In the genomic region with DNA sequence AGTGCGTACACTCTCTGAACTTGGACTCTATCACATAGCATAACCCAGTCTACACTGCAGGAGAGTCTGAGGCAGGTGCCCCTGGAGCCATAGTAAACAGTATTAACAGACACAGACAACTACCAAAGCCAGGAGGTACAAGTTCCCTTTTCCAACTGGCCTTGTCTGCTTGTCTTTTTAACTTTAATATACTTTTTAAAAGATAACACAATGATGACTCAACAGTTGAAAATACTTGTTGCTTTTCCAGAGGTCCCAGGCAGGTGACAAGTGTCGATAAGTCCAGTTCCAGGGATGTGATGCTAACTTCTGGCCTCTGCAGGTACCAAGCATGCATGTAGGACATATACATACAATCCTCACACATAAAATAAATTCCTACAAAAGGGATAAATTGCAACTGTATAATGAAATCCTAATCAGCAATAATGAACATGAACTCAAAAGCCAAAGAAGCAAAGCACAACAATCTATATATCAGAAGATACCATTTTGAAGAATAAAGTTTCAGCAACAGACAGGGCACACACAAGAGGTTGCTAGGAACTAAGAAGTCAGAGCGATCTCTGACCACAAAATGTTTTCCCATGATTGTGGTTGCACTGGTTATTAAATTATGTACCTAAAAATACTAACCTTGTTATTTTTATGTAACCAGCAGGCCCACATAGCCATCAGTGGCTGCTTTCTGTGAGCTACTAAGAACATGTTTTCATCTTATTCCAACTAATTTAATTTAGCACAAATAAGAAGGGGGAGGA, we compare ENCODE assay signal across 27 mouse cellular contexts.
DNase-seq lines count a peak whose midpoint lies in the region; ATAC-seq and TF ChIP-seq lines count a peak whose summit lies in the region.
"Had no signal": no experiment of that assay in that cellular context is flagged by ENCODE, and none has a peak within 500 bp of the region (broad histone marks: within the 10 kb centered on the region; RNA-seq: fewer than 3 reads in every experiment).

No protein-coding gene starts in this region.

- TF ChIP-seq POLR2A in kidney, adult 2 months (IDR thresholded peaks at IDR 0.05; ENCODE audit: low read depth, low read length), result no peak
- no peak for TF ChIP-seq POLR2A in MEL (IDR thresholded peaks at IDR 0.05; ENCODE audit: control insufficient read depth in 1 of 2, insufficient read depth in 1 of 2, low read depth in 1 of 2, low read length in 2 of 2, poor library complexity in 1 of 2)

- 0 out of 2 replicates have a peak, but pooled peaks have one; percentile 20 for ATAC-seq in granulocyte monocyte progenitor cell, adult 5-6 weeks (replicated peaks; ENCODE audit: poor library complexity, severe bottlenecking)
- ATAC-seq: forebrain, embryonic 13.5 days; liver, postnatal 0 days; midbrain, embryonic 13.5 days had no signal

- H3K36me3 ChIP-seq in kidney, adult 2 months (ENCODE audit: control insufficient read depth, insufficient read depth, low read length), result no peaks in the 10 kb centered on the region
- H3K36me3 ChIP-seq in MEL (ENCODE audit: control insufficient read depth in 1 of 2, insufficient read depth in 2 of 2, low read length in 2 of 2), result peaks cover 0 to 44% of the 10 kb centered on the region in 2 experiments; a peak in 2 of 4 replicates
- H3K36me3 ChIP-seq: embryonic facial prominence, embryonic 15.5 days; hindbrain, embryonic 13.5 days; liver, embryonic 12.5 days; neural tube, embryonic 15.5 days had no signal

- H3K27me3 ChIP-seq in kidney, adult 2 months (replicated peaks; ENCODE audit: control insufficient read depth, insufficient read depth, low read length), result no peaks in the 10 kb centered on the region
- H3K27me3 ChIP-seq in MEL (ENCODE audit: control insufficient read depth in 1 of 2, insufficient read depth in 2 of 2, low read length in 2 of 2), result no peaks in the 10 kb centered on the region
- H3K27me3 ChIP-seq: embryonic facial prominence, embryonic 15.5 days; forebrain, embryonic 13.5 days; hindbrain, embryonic 13.5 days; limb, embryonic 12.5 days; liver, embryonic 12.5 days; megakaryocyte, embryonic 14.5 days; midbrain, embryonic 13.5 days; neural tube, embryonic 15.5 days had no signal

- TF ChIP-seq EP300 in MEL (IDR thresholded peaks at IDR 0.05; ENCODE audit: low read depth in 1 of 2, low read length in 2 of 2), result peak; percentile 89 to 91

- TF ChIP-seq CTCF in kidney, adult 2 months (conservative IDR thresholded peaks at IDR 0.05; ENCODE audit: insufficient read depth, insufficient read length, low read depth, low read length), result no peak
- TF ChIP-seq CTCF in MEL (IDR thresholded peaks at IDR 0.05 in 2 of 3, conservative IDR thresholded peaks at IDR 0.05 in 1 of 3; ENCODE audit: control insufficient read depth in 1 of 3, insufficient read depth in 1 of 3, low read depth in 2 of 3, low read length in 3 of 3, poor library complexity in 1 of 3, severe bottlenecking in 1 of 3), result no peak

- H3K9ac ChIP-seq in MEL (ENCODE audit: control insufficient read depth, low read depth, low read length, poor library complexity, severe bottlenecking), result peak overlapping the region; percentile 8; the same call in 1 of the 2 replicates
- H3K9ac ChIP-seq: embryonic facial prominence, embryonic 15.5 days; forebrain, embryonic 13.5 days; hindbrain, embryonic 13.5 days; limb, embryonic 12.5 days; liver, embryonic 12.5 days; liver, postnatal 0 days; midbrain, embryonic 13.5 days; neural tube, embryonic 15.5 days had no signal

- H3K4me1 ChIP-seq in kidney, adult 2 months (ENCODE audit: control insufficient read depth, insufficient read depth, low read length), result peaks cover 20% of the 10 kb centered on the region
- peaks cover 20 to 23% of the 10 kb centered on the region in 2 experiments for H3K4me1 ChIP-seq in MEL (ENCODE audit: control insufficient read depth in 1 of 2, insufficient read depth in 2 of 2, low read length in 2 of 2)
- H3K4me1 ChIP-seq: embryonic facial prominence, embryonic 15.5 days had no signal

- TF ChIP-seq RAD21 in MEL (IDR thresholded peaks at IDR 0.05; ENCODE audit: low read depth, low read length), result no peak

- DNase-seq in kidney, adult 2 months, result peak; percentile 33
- no peak for DNase-seq in kidney, postnatal 14 days
- DNase-seq in MEL (ENCODE audit: low read depth, low spot score), result peak; percentile 89
- no peak for DNase-seq in embryo, embryonic 10 days (ENCODE audit: low spot score)
- DNase-seq in ovary, postnatal 10 days (ENCODE audit: low spot score), result no peak
- DNase-seq in thymus, adult 18-20 months, result no peak
- DNase-seq: adrenal gland, postnatal 25 days; B cell, adult 2 months; cerebellum, adult 11-12 months; cerebellum, postnatal 10 days; gastrocnemius, postnatal 10 days; heart, postnatal 14 days; kidney, adult 18-20 months; kidney, postnatal 4 days; liver, postnatal 0 days; lung, postnatal 36 days; thymus, postnatal 4 days had no signal

- no peak overlapping the region for H3K27ac ChIP-seq in kidney, adult 2 months (ENCODE audit: insufficient read depth, low read depth, low read length)
- peak overlapping the region; percentile 76 for H3K27ac ChIP-seq in MEL (ENCODE audit: control insufficient read depth, low read depth, low read length)
- H3K27ac ChIP-seq: embryonic facial prominence, embryonic 10.5 days; embryonic facial prominence, embryonic 15.5 days; forebrain, embryonic 13.5 days; limb, embryonic 12.5 days; liver, embryonic 12.5 days; neural tube, embryonic 15.5 days had no signal

- peaks cover 1% of the 10 kb centered on the region; the same call in 1 of the 2 replicates for H3K79me2 ChIP-seq in MEL (ENCODE audit: control insufficient read depth, insufficient read depth, low read length, poor library complexity)

- 76% methylated on average over 3 of the region's 3 CpGs for WGBS in kidney, adult 2 months

- H3K4me3 ChIP-seq in kidney, adult 2 months (ENCODE audit: insufficient read depth, low read depth, low read length), result no peak overlapping the region
- H3K4me3 ChIP-seq in MEL (ENCODE audit: control insufficient read depth in 1 of 2, insufficient read depth in 1 of 2, low read depth in 2 of 2, low read length in 2 of 2), result no peak overlapping the region
- H3K4me3 ChIP-seq: embryonic facial prominence, embryonic 10.5 days; embryonic facial prominence, embryonic 15.5 days; forebrain, embryonic 13.5 days; hindbrain, embryonic 13.5 days; limb, embryonic 12.5 days; liver, embryonic 12.5 days; megakaryocyte, embryonic 14.5 days; midbrain, embryonic 13.5 days; neural tube, embryonic 15.5 days had no signal

- H3K9me3 ChIP-seq in MEL (replicated peaks; ENCODE audit: insufficient read depth, low read length), result no peaks in the 10 kb centered on the region
- H3K9me3 ChIP-seq: embryonic facial prominence, embryonic 15.5 days; forebrain, embryonic 13.5 days; hindbrain, embryonic 13.5 days; liver, embryonic 12.5 days; megakaryocyte, embryonic 14.5 days; midbrain, embryonic 13.5 days; neural tube, embryonic 15.5 days had no signal

TF ChIP-seq in MEL, 35 proteins besides CTCF, POLR2A, EP300 and RAD21 (continues in another document):
- TF ChIP-seq MYB (IDR thresholded peaks at IDR 0.05; ENCODE audit: low read depth, low read length) (peak; percentile 76), MEF2A (IDR thresholded peaks at IDR 0.05; ENCODE audit: extremely low read depth, insufficient replicate concordance, low read depth, low read length, poor library complexity, severe bottlenecking) (no peak), ELF1 (IDR thresholded peaks at IDR 0.05; ENCODE audit: low read depth, low read length) (no peak), MYC (IDR thresholded peaks at IDR 0.05; ENCODE audit: low read depth, low read length) (peak; percentile 54; the same call in 1 of the 2 replicates), GATA1 (IDR thresholded peaks at IDR 0.05; ENCODE audit: low read depth, low read length) (peak; percentile 91), NELFE (IDR thresholded peaks at IDR 0.05; ENCODE audit: low read depth, low read length) (no peak), TCF12 (IDR thresholded peaks at IDR 0.05; ENCODE audit: low read depth, low read length) (peak; percentile 86), E2F4 (IDR thresholded peaks at IDR 0.05; ENCODE audit: borderline replicate concordance, low read depth, low read length) (no peak), ZKSCAN1 (IDR thresholded peaks at IDR 0.05; ENCODE audit: low read depth, low read length) (no peak), ZC3H11A (IDR thresholded peaks at IDR 0.05; ENCODE audit: low read depth, low read length) (no peak), USF2 (IDR thresholded peaks at IDR 0.05; ENCODE audit: borderline replicate concordance in 1 of 2, insufficient read depth in 1 of 2, low read depth in 1 of 2, low read length in 2 of 2) (no peak), POLR2AphosphoS2 (IDR thresholded peaks at IDR 0.05; ENCODE audit: low read length) (no peak), NRF1 (IDR thresholded peaks at IDR 0.05; ENCODE audit: insufficient read depth, low read depth, low read length, poor library complexity, severe bottlenecking) (no peak), HCFC1 (IDR thresholded peaks at IDR 0.05; ENCODE audit: low read depth, low read length) (no peak), BHLHE40 (IDR thresholded peaks at IDR 0.05; ENCODE audit: borderline replicate concordance, low read depth, low read length) (no peak), CHD2 (IDR thresholded peaks at IDR 0.05; ENCODE audit: low read length) (no peak), SIN3A (IDR thresholded peaks at IDR 0.05; ENCODE audit: low read length) (peak; percentile 76; the same call in 1 of the 2 replicates), MAFK (IDR thresholded peaks at IDR 0.05; ENCODE audit: borderline replicate concordance, low read depth, low read length) (peak; percentile 46; the same call in 1 of the 2 replicates), ETS1 (IDR thresholded peaks at IDR 0.05; ENCODE audit: low read depth, low read length) (peak; percentile 86), SMC3 (IDR thresholded peaks at IDR 0.05; ENCODE audit: low read depth, low read length) (no peak), TBP (IDR thresholded peaks at IDR 0.05; ENCODE audit: low read depth, low read length) (no peak), MXI1 (IDR thresholded peaks at IDR 0.05; ENCODE audit: low read depth, low read length) (no peak; the same call in 1 of the 2 replicates), ZMIZ1 (IDR thresholded peaks at IDR 0.05; ENCODE audit: low read depth, low read length) (no peak), KAT2A (conservative IDR thresholded peaks at IDR 0.05; ENCODE audit: low read depth, low read length) (no peak), ZNF384 (IDR thresholded peaks at IDR 0.05; ENCODE audit: low read depth, low read length) (no peak), MAX (IDR thresholded peaks at IDR 0.05; ENCODE audit: low read length) (no peak), TAL1 (IDR thresholded peaks at IDR 0.05; ENCODE audit: low read length) (peak; percentile 88), RCOR1 (IDR thresholded peaks at IDR 0.05; ENCODE audit: low read depth, low read length) (0 out of 2 replicates have a peak, but pooled peaks have one; percentile 2), MAZ (IDR thresholded peaks at IDR 0.05; ENCODE audit: low read depth, low read length) (no peak), USF1 (IDR thresholded peaks at IDR 0.05; ENCODE audit: low read depth, low read length) (no peak)

Comparison
In these comparisons a context has a peak if more than half of its experiments do, and no peak if none do; other contexts are left out.
1. DNase-seq: peak in kidney, adult 2 months (single experiment) and MEL (single experiment); none in kidney, postnatal 14 days (single experiment), embryo, embryonic 10 days (single experiment), ovary, postnatal 10 days (single experiment) and thymus, adult 18-20 months (0 of 2).